Mouse (Mus musculus): Measurements from ENCODE around the gene Megf6. TPM values are rescaled to one million over a fixed set of nuclear protein-coding genes. Genes with fewer than 3 reads are reported as not detected.

Megf6 gene
- polyA plus RNA-seq, 1 experiment from 2014 or later: 23.4 TPM

GRCm38 (mm10) chr4:154232295-154232694 lies 61.8 kb downstream of the Megf6 start:
- H3K27ac ChIP-seq (ENCODE audit: low read length): no peak overlapping the region
- H3K9ac ChIP-seq (ENCODE audit: low read length): no peak overlapping the region
- peaks cover 6% of the 10 kb centered on the region for H3K4me1 ChIP-seq (replicated peaks; ENCODE audit: control insufficient read depth, insufficient read depth, low read length)
- WGBS: 33% methylated on average over 4 of the region's 4 CpGs
- H3K36me3 ChIP-seq (ENCODE audit: control insufficient read depth, insufficient read depth, low read length): no peaks in the 10 kb centered on the region
- H3K27me3 ChIP-seq (ENCODE audit: control insufficient read depth, insufficient read depth, low read depth, low read length): no peaks in the 10 kb centered on the region
- no peaks in the 10 kb centered on the region for H3K9me3 ChIP-seq (ENCODE audit: control insufficient read depth, low read length)
- no peak for ATAC-seq (ENCODE audit: low read depth)
- H3K4me3 ChIP-seq (ENCODE audit: low read length): no peak overlapping the region
- no peak overlapping the region for H3K4me2 ChIP-seq (ENCODE audit: low read depth, low read length)

DNA sequence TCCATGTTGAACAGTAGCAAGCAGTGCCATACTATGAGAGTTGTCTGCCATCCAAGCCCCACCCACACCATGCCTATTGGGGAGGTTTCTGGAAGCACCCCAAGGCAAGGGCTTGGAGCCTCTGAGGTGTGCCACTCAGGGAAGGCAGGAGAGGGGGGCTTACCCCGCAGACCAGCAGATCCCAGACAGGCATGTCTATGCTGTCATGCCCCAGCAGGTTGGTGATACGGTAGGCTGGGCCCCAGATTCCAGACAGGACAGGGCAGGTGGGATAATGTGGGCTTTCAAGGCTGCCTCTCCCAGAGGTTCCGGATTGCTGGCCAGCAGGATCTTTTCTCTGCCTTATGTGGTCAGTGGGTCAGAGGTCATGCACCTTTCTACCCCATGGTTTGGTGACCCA lies 65.5 kb downstream of the Megf6 start:
- Histone ChIP-seq H3K27ac (ENCODE audit: low read length) (no peak overlapping the region), H3K36me3 (ENCODE audit: control insufficient read depth, insufficient read depth, low read length) (no peaks in the 10 kb centered on the region), H3K4me1 (replicated peaks; ENCODE audit: control insufficient read depth, insufficient read depth, low read length) (peaks cover 13% of the 10 kb centered on the region), H3K9me3 (ENCODE audit: control insufficient read depth, low read length) (no peaks in the 10 kb centered on the region), H3K4me3 (ENCODE audit: low read length) (no peak overlapping the region), H3K4me2 (ENCODE audit: low read depth, low read length) (no peak overlapping the region), H3K9ac (ENCODE audit: low read length) (no peak overlapping the region), H3K27me3 (ENCODE audit: control insufficient read depth, insufficient read depth, low read depth, low read length) (0 out of 2 replicates have a peak, but pooled peaks cover 2% of the 10 kb centered on the region)
- ATAC-seq (ENCODE audit: low read depth): no peak
- WGBS: 82% methylated on average over 3 of the region's 3 CpGs

DNA sequence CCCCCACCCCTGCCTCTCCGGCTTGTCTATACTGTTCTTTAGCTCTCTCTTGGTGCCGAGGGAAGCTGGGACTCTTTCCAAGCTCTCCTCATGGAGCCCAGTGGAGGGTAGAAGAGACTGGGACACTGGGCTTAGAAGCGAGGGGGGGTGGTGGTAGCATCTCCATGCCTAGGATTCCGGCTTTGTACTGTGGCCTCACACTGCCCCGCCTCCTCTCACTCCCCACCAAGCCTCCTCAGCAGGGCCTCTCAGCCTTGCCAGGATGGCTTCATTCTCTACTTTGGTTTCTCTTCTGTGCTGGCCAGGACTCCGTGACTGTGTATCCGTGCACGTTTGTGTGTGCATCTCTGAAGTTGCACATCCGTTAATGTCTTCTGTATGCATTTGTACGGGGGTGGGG lies 66.4 kb downstream of the Megf6 start:
- H3K9me3 ChIP-seq (ENCODE audit: control insufficient read depth, low read length): no peaks in the 10 kb centered on the region
- H3K36me3 ChIP-seq (ENCODE audit: control insufficient read depth, insufficient read depth, low read length): no peaks in the 10 kb centered on the region
- peak overlapping the region; percentile 25 for H3K4me3 ChIP-seq (ENCODE audit: low read length)
- WGBS: 13% methylated on average over 10 of the region's 10 CpGs
- 0 out of 2 replicates have a peak, but pooled peaks cover 2% of the 10 kb centered on the region for H3K27me3 ChIP-seq (ENCODE audit: control insufficient read depth, insufficient read depth, low read depth, low read length)
- peaks cover 13% of the 10 kb centered on the region for H3K4me1 ChIP-seq (replicated peaks; ENCODE audit: control insufficient read depth, insufficient read depth, low read length)
- H3K9ac ChIP-seq (ENCODE audit: low read length): no peak overlapping the region; the same call in 1 of the 2 replicates
- peak overlapping the region; percentile 55 for H3K4me2 ChIP-seq (ENCODE audit: low read depth, low read length)
- peak; percentile 53 for ATAC-seq (ENCODE audit: low read depth)
- H3K27ac ChIP-seq (ENCODE audit: low read length): no peak overlapping the region

DNA sequence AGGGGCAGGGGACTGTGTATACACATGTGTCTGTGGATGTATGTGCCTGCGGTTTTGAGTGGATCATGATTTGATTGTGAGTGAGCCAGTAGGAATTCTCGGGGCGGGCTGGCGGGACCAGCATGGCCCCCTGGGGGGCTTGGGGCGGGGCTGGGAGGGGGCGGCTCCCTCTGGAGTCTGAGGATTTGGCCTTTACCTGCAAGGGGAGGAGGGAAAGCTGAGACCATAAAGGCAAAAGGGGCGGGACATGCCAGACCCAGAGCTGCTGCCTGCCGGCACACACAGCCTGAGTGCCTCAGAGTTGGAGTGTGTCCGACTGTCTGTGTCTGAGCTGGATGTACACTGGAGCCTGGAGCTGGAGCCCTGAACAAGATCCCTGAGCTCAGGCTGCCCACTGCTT lies 66.8 kb downstream of the Megf6 start:
- Histone ChIP-seq H3K4me2 (ENCODE audit: low read depth, low read length) (peak overlapping the region; percentile 55), H3K27me3 (ENCODE audit: control insufficient read depth, insufficient read depth, low read depth, low read length) (0 out of 2 replicates have a peak, but pooled peaks cover 2% of the 10 kb centered on the region), H3K9me3 (ENCODE audit: control insufficient read depth, low read length) (no peaks in the 10 kb centered on the region), H3K4me3 (ENCODE audit: low read length) (peak overlapping the region; percentile 25), H3K9ac (ENCODE audit: low read length) (peak overlapping the region; percentile 57), H3K36me3 (ENCODE audit: control insufficient read depth, insufficient read depth, low read length) (no peaks in the 10 kb centered on the region), H3K27ac (ENCODE audit: low read length) (no peak overlapping the region), H3K4me1 (replicated peaks; ENCODE audit: control insufficient read depth, insufficient read depth, low read length) (peaks cover 13% of the 10 kb centered on the region)
- WGBS: 3% methylated on average over 9 of the region's 9 CpGs
- ATAC-seq (ENCODE audit: low read depth): peak; percentile 68

DNA sequence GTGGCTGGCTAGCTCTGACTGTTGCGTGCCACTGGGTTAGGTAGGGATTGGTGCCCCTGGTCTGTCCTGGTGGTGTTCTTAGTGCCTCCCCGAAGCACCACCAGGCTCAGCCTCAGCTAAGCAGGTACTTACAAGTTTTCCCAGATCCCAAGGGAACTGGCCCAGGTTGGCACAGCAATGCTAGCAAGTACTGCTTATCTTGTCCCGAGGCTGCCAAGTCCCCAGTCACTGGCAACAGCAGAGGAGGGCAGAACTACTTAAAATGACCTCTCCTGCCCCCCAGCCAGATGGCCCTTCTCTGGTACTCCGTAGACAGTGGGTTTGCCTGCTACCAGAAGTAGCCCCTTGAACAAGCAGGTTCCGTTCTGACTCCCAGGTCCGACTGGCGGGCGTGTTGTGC lies 68.7 kb downstream of the Megf6 start:
- no peak overlapping the region for H3K4me3 ChIP-seq (ENCODE audit: low read length)
- ATAC-seq (ENCODE audit: low read depth): no peak

GRCm38 (mm10) chr4:154240608-154241007 lies 70.1 kb downstream of the Megf6 start:
- H3K36me3 ChIP-seq (ENCODE audit: control insufficient read depth, insufficient read depth, low read length): no peaks in the 10 kb centered on the region
- no peak overlapping the region for H3K9ac ChIP-seq (ENCODE audit: low read length)
- peaks cover 10% of the 10 kb centered on the region for H3K4me1 ChIP-seq (replicated peaks; ENCODE audit: control insufficient read depth, insufficient read depth, low read length)
- WGBS: 56% methylated on average over 11 of the region's 11 CpGs
- no peak for ATAC-seq (ENCODE audit: low read depth)
- no peaks in the 10 kb centered on the region for H3K9me3 ChIP-seq (ENCODE audit: control insufficient read depth, low read length)
- 0 out of 2 replicates have a peak, but pooled peaks cover 2% of the 10 kb centered on the region for H3K27me3 ChIP-seq (ENCODE audit: control insufficient read depth, insufficient read depth, low read depth, low read length)
- no peak overlapping the region for H3K4me3 ChIP-seq (ENCODE audit: low read length)
- no peak overlapping the region for H3K4me2 ChIP-seq (ENCODE audit: low read depth, low read length)
- H3K27ac ChIP-seq (ENCODE audit: low read length): no peak overlapping the region

More for the DNA sequence above, 68.7 kb downstream of the Megf6 start:
- Histone ChIP-seq H3K9me3 (ENCODE audit: control insufficient read depth, low read length) (no peaks in the 10 kb centered on the region), H3K4me1 (replicated peaks; ENCODE audit: control insufficient read depth, insufficient read depth, low read length) (peaks cover 10% of the 10 kb centered on the region), H3K36me3 (ENCODE audit: control insufficient read depth, insufficient read depth, low read length) (no peaks in the 10 kb centered on the region), H3K27ac (ENCODE audit: low read length) (no peak overlapping the region), H3K4me2 (ENCODE audit: low read depth, low read length) (no peak overlapping the region), H3K27me3 (ENCODE audit: control insufficient read depth, insufficient read depth, low read depth, low read length) (0 out of 2 replicates have a peak, but pooled peaks cover 2% of the 10 kb centered on the region), H3K9ac (ENCODE audit: low read length) (no peak overlapping the region)
- whole genome bisulfite sequencing: 70% methylated on average over 8 of the region's 8 CpGs

DNA sequence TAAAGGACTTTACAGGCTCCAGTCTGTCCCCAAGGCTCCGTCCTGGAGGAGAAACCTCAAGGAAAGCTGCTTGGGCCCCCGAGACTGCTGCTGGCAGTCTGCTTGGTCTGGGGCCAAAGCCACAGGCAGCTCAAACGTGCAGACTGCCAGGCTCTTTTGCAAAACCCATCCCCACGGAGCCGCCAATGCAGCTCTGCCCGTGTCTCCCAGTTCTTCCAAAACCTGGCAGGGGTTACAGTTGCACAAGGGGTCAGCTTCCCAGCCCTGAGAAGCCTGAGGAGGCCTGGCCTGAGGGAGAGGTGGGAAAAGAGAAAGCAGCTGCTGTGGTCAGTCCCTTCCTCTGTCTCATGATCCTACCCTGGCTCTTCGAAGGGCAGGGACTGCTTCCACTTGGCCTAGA lies 74.8 kb downstream of the Megf6 start:
- Histone ChIP-seq H3K4me3 (ENCODE audit: low read length) (no peak overlapping the region), H3K27ac (ENCODE audit: low read length) (no peak overlapping the region), H3K27me3 (ENCODE audit: control insufficient read depth, insufficient read depth, low read depth, low read length) (no peaks in the 10 kb centered on the region), H3K9ac (ENCODE audit: low read length) (no peak overlapping the region), H3K9me3 (ENCODE audit: control insufficient read depth, low read length) (no peaks in the 10 kb centered on the region), H3K36me3 (ENCODE audit: control insufficient read depth, insufficient read depth, low read length) (no peaks in the 10 kb centered on the region), H3K4me1 (replicated peaks; ENCODE audit: control insufficient read depth, insufficient read depth, low read length) (peaks cover 6% of the 10 kb centered on the region), H3K4me2 (ENCODE audit: low read depth, low read length) (no peak overlapping the region)
- no peak for ATAC-seq (ENCODE audit: low read depth)
- WGBS: 62% methylated on average over 7 of the region's 7 CpGs

DNA sequence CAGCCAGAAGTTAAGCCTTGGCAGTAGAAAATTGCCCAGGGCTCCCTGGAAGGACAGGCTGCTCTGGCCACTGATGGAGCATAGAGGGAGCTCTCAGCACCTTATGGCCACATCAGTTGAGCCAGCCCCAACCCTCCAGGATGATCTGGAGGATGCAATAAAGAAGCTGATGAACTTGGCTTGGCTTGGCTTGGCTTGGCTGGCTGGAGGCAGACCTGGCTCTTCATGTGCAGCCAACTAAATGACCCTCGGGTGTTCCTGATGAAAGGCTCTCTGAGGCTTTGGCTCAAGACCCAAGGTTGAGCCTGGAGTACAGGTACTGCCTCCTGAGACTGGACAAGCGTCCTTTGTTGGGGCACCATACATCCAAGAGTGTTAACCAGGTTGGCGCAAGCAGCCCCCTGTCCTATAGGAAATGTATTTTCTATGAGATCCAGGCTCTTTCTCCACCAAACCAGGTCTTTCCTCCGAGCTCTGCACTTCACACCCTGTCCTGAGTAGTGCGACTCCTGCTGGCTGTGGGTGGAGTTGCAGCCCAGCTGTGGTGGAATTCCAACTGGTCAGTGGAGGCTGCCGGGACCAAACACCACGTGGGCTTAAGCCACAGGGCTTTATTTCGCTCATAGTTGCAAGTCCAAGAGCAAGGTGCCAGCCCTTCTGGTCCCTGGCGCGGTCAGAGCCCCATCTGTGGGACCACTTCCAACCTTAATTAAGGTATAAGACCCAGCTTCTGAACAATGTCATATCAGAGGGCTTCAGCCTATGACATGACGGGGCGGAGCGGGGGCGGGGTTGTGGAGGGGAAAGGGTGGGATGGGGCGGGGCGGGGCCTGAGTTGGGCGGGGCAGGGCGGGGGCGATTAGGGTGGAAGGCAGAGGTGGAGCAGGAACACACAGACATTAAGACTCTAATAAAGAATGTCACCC lies 75.8 kb downstream of the Megf6 start:
- ATAC-seq (ENCODE audit: low read depth): peak; percentile 84

GRCm38 (mm10) chr4:154247207-154248091 lies 76.9 kb downstream of the Megf6 start:
- Histone ChIP-seq H3K9me3 (ENCODE audit: control insufficient read depth, low read length) (no peaks in the 10 kb centered on the region), H3K27me3 (ENCODE audit: control insufficient read depth, insufficient read depth, low read depth, low read length) (no peaks in the 10 kb centered on the region), H3K36me3 (ENCODE audit: control insufficient read depth, insufficient read depth, low read length) (no peaks in the 10 kb centered on the region), H3K4me3 (ENCODE audit: low read length) (no peak overlapping the region), H3K27ac (ENCODE audit: low read length) (no peak overlapping the region), H3K9ac (ENCODE audit: low read length) (no peak overlapping the region), H3K4me1 (replicated peaks; ENCODE audit: control insufficient read depth, insufficient read depth, low read length) (peaks cover 6% of the 10 kb centered on the region), H3K4me2 (ENCODE audit: low read depth, low read length) (peak overlapping the region; percentile 56)
- peak; percentile 18; the same call in 1 of the 2 replicates for ATAC-seq (ENCODE audit: low read depth)
- WGBS: 34% methylated on average over 22 of the region's 22 CpGs

More for the DNA sequence above, 75.8 kb downstream of the Megf6 start:
- H3K27me3 ChIP-seq (ENCODE audit: control insufficient read depth, insufficient read depth, low read depth, low read length): no peaks in the 10 kb centered on the region
- no peak overlapping the region for H3K27ac ChIP-seq (ENCODE audit: low read length)
- no peaks in the 10 kb centered on the region for H3K36me3 ChIP-seq (ENCODE audit: control insufficient read depth, insufficient read depth, low read length)
- 7% methylated on average over 18 of the region's 19 CpGs for WGBS
- H3K9me3 ChIP-seq (ENCODE audit: control insufficient read depth, low read length): no peaks in the 10 kb centered on the region
- H3K4me2 ChIP-seq (ENCODE audit: low read depth, low read length): peak overlapping the region; percentile 56
- peaks cover 6% of the 10 kb centered on the region for H3K4me1 ChIP-seq (replicated peaks; ENCODE audit: control insufficient read depth, insufficient read depth, low read length)
- H3K4me3 ChIP-seq (ENCODE audit: low read length): peak overlapping the region; percentile 34
- 0 out of 2 replicates have a peak overlapping the region, but pooled peaks have one; percentile 21 for H3K9ac ChIP-seq (ENCODE audit: low read length)
